Mouse (Mus musculus) brain, embryonic 14.5 days (tissue): ENCODE measurements around the gene Chst5. TPM values are rescaled to one million over a fixed set of nuclear protein-coding genes. Genes with fewer than 3 reads are reported as not detected.

Source experiments
- DNase-seq: peaks from one replicate; pipeline ENCODE4 v3.0.0-alpha.2; 2011; ENCODE audit warnings: low read depth
- CTCF ChIP-seq: fragments of 200-500 bp; IDR thresholded peaks from 2 replicates; pipeline ENCODE4 v1.5.1; 2012; ENCODE audit warnings: inconsistent platforms, mild to moderate bottlenecking, moderate library complexity, borderline replicate concordance; ENCODE audit not compliant: insufficient read depth, insufficient read length; ENCODE audit errors: extremely low read depth
- POLR2A ChIP-seq: fragments of 200-500 bp; IDR thresholded peaks from 2 replicates; pipeline ENCODE4 v1.6.1; 2012; ENCODE audit warnings: mild to moderate bottlenecking, inconsistent platforms, borderline replicate concordance; ENCODE audit not compliant: poor library complexity, insufficient read depth, insufficient read length, severe bottlenecking; ENCODE audit errors: extremely low read depth
- polyA plus RNA-seq: library from polyadenylated mRNA; depleted of rRNA; stranded (reverse); fragments of >200 nt; gene quantifications from 2 replicates; pipeline ENCODE4 v1.2.3, GENCODE M21; 2012; rRNA removed

The Chst5 gene
- polyA plus RNA-seq = 3.6 and 3.9 TPM in 2 replicates

DNA sequence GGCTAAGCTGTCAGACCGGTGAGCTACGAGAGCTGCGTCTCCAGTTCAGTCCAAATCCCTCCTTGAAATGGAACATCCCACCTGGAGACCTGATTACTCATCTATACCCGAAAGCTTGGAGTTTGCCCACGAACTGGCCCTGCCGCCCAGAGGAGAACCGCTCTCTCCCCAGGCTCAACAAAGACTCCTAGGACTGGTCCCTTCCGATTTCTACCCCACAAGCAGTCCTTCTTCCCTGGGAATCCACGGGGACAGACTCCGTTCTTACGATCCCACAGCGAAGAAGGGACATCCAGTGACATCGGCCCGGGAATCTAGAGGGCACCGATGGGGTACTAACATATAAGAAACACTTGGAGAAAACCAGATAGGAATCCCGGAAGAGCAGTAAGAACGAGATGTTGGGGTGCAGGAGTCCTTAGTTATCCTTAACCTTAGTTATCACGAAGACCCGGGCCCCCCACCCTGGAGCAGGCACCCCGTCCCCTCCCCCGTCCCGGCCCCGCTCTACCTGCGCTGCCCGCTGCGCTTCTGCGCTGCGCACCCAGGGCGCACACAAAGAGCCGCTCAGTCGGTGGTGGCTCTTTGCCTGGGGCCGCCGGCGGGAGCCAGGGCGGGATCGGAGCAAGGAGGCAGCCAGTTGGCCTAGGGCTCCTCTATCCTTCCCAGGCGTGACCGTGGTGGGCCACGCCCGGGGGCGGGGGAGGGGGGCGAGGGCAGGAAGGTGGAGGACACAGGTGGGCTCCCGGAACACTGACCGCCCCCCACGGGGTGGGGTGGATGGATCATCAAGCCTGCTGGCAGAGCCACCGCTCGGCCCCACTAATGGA, at the start of gene Chst5:
Gene Chst5, minus strand, starts transcription at position 827 of the 830 bp plus-strand sequence.
- no peak for TF ChIP-seq POLR2A
- TF ChIP-seq CTCF = no peak
- DNase-seq = peak; percentile 52

- DNase-seq = no peak
- TF ChIP-seq POLR2A = no peak
- no peak for TF ChIP-seq CTCF
Observed at GRCm38 (mm10) chr8:111957231-111957630, 47.0 kb upstream of the Chst5 start.

GRCm38 (mm10) chr8:111955879-111956278, 45.6 kb upstream of the Chst5 start:
- TF ChIP-seq CTCF (no peak), POLR2A (no peak)
- DNase-seq = no peak

GRCm38 (mm10) chr8:111954844-111955594, 44.8 kb upstream of the Chst5 start:
- no peak for DNase-seq
- TF ChIP-seq POLR2A = no peak
- TF ChIP-seq CTCF = no peak

DNA sequence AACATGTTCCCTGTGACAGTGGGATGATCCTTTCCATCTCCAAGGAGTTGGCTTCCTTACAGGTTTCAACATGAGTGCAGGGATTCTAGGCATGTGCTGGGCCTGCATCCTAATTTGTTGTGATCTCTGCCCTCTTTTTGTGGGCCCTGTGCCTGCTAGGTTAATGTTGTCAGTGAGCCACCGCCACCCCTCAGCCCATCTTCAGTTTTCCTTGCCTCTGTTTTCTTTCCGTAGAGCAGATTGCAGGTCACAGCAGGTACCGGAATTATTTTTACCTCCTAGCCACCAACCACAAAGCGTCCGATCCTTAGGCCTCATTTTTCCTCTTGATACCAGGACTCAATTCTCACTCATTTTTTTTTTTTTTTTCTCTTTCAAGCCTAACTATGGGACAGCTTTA, 41.7 kb upstream of the Chst5 start:
- TF ChIP-seq CTCF (no peak), POLR2A (no peak)
- no peak for DNase-seq

DNA sequence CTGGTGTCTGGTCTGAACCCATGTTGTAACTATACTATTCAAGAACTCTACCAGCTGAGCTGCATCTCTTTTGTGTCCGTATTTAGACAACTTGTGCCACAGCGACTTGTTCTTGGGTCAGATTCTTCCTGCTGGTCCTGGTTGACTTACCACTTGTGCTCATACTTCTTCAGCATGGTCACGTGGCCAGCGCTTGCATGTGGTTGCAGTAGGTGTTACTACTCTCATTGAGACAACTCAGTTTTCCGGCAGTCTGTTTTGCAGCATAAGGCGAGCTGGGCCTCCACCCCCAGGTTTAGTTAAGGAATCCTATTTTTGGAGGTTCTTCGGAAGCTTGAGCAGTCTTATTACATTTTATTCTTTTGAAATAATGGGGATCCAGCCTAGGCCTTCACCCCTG, 41.1 kb upstream of the Chst5 start:
- TF ChIP-seq POLR2A (no peak), CTCF (no peak)
- DNase-seq = no peak

DNA sequence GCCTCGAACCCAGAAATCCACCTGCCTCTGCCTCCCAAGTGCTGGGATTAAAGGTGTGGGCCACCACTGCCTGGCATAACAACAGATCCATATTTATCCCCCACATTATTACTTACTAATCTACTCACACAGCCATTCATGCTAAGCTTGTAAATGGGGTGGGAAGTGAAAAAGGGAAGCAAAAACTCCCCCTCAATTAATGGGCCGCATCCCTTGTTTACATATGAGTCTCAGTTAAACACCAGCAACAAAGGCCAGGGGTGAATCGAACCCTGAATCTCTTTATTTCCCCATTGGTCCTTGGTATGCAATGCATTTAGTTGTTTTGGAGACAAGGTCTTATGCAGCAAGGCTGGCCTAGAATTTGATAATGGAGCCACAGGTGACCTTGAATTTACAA, 40.6 kb upstream of the Chst5 start:
- no peak for TF ChIP-seq POLR2A
- no peak for TF ChIP-seq CTCF
- no peak for DNase-seq

- DNase-seq = no peak
- no peak for TF ChIP-seq CTCF
- TF ChIP-seq POLR2A = no peak
Observed at GRCm38 (mm10) chr8:111947954-111948353, 37.7 kb upstream of the Chst5 start.

DNA sequence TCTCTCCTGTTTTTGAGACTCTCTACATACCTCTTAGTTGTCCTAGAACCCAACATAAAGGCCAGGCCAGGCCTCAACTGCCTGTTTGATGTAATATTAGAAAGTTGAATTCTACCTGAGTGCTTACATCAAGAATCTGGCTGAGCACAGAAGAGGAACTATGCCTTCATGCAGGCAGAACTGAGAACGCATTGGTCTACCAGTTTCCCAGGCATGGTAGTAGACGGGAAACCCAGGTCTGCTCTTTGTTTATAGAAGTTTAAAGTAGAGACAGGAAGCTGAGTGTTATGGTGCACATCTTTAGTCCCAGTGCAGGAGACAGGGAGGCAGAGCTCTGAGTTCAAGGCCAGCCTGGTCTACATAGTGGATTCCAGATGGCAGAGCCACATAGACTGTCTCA, 36.9 kb upstream of the Chst5 start:
- DNase-seq = no peak
- TF ChIP-seq CTCF (no peak), POLR2A (no peak)

- no peak for DNase-seq
- no peak for TF ChIP-seq CTCF
- TF ChIP-seq POLR2A = no peak
Observed at GRCm38 (mm10) chr8:111943544-111943943, 33.3 kb upstream of the Chst5 start.

DNA sequence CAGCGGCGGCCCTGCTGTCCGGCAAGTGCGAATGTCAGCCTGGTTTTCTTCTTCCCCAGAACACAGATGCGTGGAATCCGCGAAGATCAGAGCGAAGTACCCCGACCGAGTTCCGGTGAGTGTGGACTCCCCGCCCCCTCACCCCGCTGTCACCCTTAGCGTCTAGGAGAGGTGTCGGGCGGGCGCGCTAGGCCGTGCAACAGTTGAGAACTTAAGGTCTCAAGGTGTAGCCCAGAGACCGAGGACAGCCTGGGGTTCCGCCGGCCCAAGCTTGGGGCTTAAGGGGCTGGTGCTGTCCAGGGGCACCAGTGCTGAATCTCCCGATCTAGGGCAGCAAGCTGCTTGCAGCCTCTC, 30.8 kb upstream of the Chst5 start:
- TF ChIP-seq POLR2A (no peak), CTCF (no peak)
- peak; percentile 46 for DNase-seq

DNA sequence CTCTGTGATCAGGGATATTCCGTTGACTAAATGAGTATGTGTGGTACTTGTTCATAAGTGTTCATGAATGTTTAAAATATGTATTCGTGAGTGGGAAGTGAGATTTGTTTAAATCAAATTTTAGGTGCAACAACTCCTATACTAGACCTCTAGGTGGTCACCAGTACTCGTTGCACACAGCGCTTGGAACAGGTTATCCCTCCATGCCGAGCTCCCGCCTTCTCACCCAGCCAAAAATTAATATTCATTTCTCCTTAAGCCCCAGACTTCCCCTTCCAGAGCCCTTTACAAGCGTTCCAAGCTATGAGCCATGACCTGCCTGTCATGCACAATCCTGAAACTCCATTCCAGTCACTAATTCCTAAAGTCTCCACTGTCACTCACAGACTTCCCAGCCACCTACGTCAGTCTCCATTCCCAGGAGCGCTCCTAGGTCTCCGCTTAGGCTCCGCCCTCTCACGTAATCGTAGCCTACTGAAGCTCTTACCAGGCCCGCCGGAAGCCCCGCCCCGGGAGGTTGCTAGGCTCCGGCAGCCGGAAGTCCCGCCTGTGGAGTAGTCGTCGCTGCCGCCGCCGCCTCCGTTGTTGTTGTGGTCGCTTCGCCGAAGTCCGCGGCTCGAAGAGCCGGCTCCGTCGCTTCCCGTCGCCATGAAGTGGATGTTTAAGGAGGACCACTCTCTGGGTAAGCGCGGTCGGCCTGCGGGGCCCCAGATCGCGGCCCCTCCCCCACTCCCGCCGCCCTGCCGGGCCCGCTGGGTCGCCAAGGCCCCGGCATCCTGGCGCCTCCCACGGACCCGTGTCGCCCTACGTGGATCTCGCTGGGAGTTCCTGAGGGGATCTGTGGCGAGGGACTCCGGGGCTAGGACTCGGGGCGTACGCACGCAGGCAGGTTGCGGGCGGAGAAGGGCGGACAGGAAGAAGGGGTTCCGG, 30.2 kb upstream of the Chst5 start, which contains the start of gene Gabarapl2:
Gene Gabarapl2, plus strand, starts transcription at position 533 of the 930 bp plus-strand sequence.
- TF ChIP-seq POLR2A = peak; percentile 49; the same call in 1 of the 2 replicates
- TF ChIP-seq CTCF = no peak
- peak; percentile 99 for DNase-seq
